Mouse (Mus musculus) spleen, adult 18-20 months (tissue): ENCODE measurements at regions not wholly inside any gene's neighbourhood (a gene's known extent, or its start where the extent isn't known, plus 50 kb on each side); places are given as distances from the start of the nearest gene placed in this dataset.
A peak's percentile ranks its signal among the peaks of the same experiment; 100 is the strongest.

Experiments used
- DNase-seq, 2 experiments: peaks; one replicate each; pipeline ENCODE4 v3.0.0; 2022; ENCODE audit warnings: mixed read lengths in 2 of 2

GRCm38 (mm10) chr4:105282681-105283462, 125.7 kb downstream of the Plpp3 start:
- no peak for DNase-seq

- DNase-seq, result peak; percentile 59 to 62
Observed at GRCm38 (mm10) chr4:105285431-105286013, 128.4 kb downstream of the Plpp3 start.

GRCm38 (mm10) chr4:105286299-105286698, 129.2 kb downstream of the Plpp3 start:
- DNase-seq, result no peak

GRCm38 (mm10) chr4:105286809-105287208, 129.7 kb downstream of the Plpp3 start:
- no peak for DNase-seq

- no peak for DNase-seq
Observed at GRCm38 (mm10) chr4:105287419-105287818, 130.3 kb downstream of the Plpp3 start.

GRCm38 (mm10) chr4:105289635-105290034, 132.5 kb downstream of the Plpp3 start:
- no peak for DNase-seq

- peak; percentile 43 to 47 for DNase-seq
Observed at GRCm38 (mm10) chr4:105290847-105291475, 133.8 kb downstream of the Plpp3 start.

GRCm38 (mm10) chr4:105291503-105291902, 134.4 kb downstream of the Plpp3 start:
- no peak for DNase-seq

- no peak for DNase-seq
Observed at GRCm38 (mm10) chr4:105299358-105299757, 142.2 kb downstream of the Plpp3 start.

GRCm38 (mm10) chr4:105301547-105301946, 144.4 kb downstream of the Plpp3 start:
- DNase-seq, result no peak

GRCm38 (mm10) chr4:105304166-105304565, 147.0 kb downstream of the Plpp3 start:
- DNase-seq, result no peak

GRCm38 (mm10) chr4:105305931-105306330, 148.8 kb downstream of the Plpp3 start:
- DNase-seq, result peak; percentile 38 to 43

- no peak for DNase-seq
Observed at GRCm38 (mm10) chr4:105307356-105307755, 150.2 kb downstream of the Plpp3 start.

GRCm38 (mm10) chr4:105307905-105308304, 150.8 kb downstream of the Plpp3 start:
- DNase-seq, result no peak

- DNase-seq, result no peak
Observed at GRCm38 (mm10) chr4:105308971-105309488, 151.9 kb downstream of the Plpp3 start.

- DNase-seq, result no peak
Observed at GRCm38 (mm10) chr4:105312643-105313042, 155.5 kb downstream of the Plpp3 start.

GRCm38 (mm10) chr4:105313151-105313818, 156.1 kb downstream of the Plpp3 start:
- DNase-seq, result no peak

- no peak for DNase-seq
Observed at GRCm38 (mm10) chr4:105315095-105315494, 157.9 kb downstream of the Plpp3 start.

GRCm38 (mm10) chr4:105316478-105317206, 159.5 kb downstream of the Plpp3 start:
- peak; percentile 71 to 85 for DNase-seq

- no peak for DNase-seq
Observed at GRCm38 (mm10) chr4:105318421-105318820, 161.3 kb downstream of the Plpp3 start.

GRCm38 (mm10) chr4:105323446-105323845, 166.3 kb downstream of the Plpp3 start:
- no peak for DNase-seq

GRCm38 (mm10) chr4:105326989-105327388, 169.8 kb downstream of the Plpp3 start:
- no peak for DNase-seq
